Mouse (Mus musculus) spleen, adult 2 months (tissue): ENCODE measurements around the gene Pitpnm3. TPM values are rescaled to one million over a fixed set of nuclear protein-coding genes. Genes with fewer than 3 reads are reported as not detected.

ENCODE experiments used
- DNase-seq, 2 experiments: peaks; one replicate each; pipeline versions ENCODE4 v3.0.0 to v3.0.0-alpha.2; 2012 to 2021; ENCODE audit warnings: low spot score in 2 of 2, low read depth in 1 of 2
- H3K27ac ChIP-seq: fragments of 200-500 bp; 2 replicates; pipeline ENCODE4 v1.5.1; 2012; ENCODE audit warnings: low read length, inconsistent platforms; ENCODE audit not compliant: insufficient read depth
- H3K27me3 ChIP-seq: fragments of 200-500 bp; 2 replicates; pipeline ENCODE4 v1.6.1; 2012; ENCODE audit warnings: mild to moderate bottlenecking, moderate library complexity, low read length, inconsistent platforms; ENCODE audit not compliant: control insufficient read depth, insufficient read depth
- H3K36me3 ChIP-seq: fragments of 200-500 bp; 2 replicates; pipeline ENCODE4 v1.6.1; 2012; ENCODE audit warnings: mild to moderate bottlenecking, low read length, inconsistent platforms; ENCODE audit not compliant: control insufficient read depth, insufficient read depth
- H3K4me1 ChIP-seq: fragments of 200-500 bp; 2 replicates; pipeline ENCODE4 v1.6.1; 2011; ENCODE audit warnings: inconsistent platforms; ENCODE audit not compliant: control insufficient read depth, insufficient read depth, insufficient read length
- H3K4me3 ChIP-seq: fragments of 200-500 bp; 2 replicates; pipeline ENCODE4 v1.5.1; 2011; ENCODE audit warnings: mild to moderate bottlenecking, inconsistent platforms; ENCODE audit not compliant: insufficient read depth, insufficient read length; ENCODE audit errors: extremely low read depth
- CTCF ChIP-seq: fragments of 200-500 bp; IDR thresholded peaks from 2 replicates; pipeline ENCODE4 v1.5.1; 2011; ENCODE audit warnings: mild to moderate bottlenecking, inconsistent platforms; ENCODE audit not compliant: insufficient read depth, insufficient read length, insufficient replicate concordance; ENCODE audit errors: extremely low read depth
- POLR2A ChIP-seq: fragments of 200-500 bp; IDR thresholded peaks from 2 replicates; pipeline ENCODE4 v1.6.1; 2011; ENCODE audit warnings: low read depth, low read length, inconsistent platforms
- WGBS: fragments of 180-500 bp; shearing (Covaris S2); methylation state at CpG from one replicate; pipeline ENCODE4 v1.1.7; 2018; 5-methylcytosine and 5-hydroxymethylcytosine counted together
- polyA plus RNA-seq: library from polyadenylated mRNA; depleted of rRNA; stranded (reverse); fragments of >200 nt; gene quantifications from 2 replicates; pipeline ENCODE4 v1.2.3, GENCODE M21; 2012

The Pitpnm3 gene
- polyA plus RNA-seq, 1 experiment: 5.9 TPM

GRCm38 (mm10) chr11:72120354-72120753, 15.2 kb downstream of the Pitpnm3 start:
- H3K4me3 ChIP-seq: no peak overlapping the region
- 89% methylated on average over 6 of the region's 6 CpGs for WGBS
- no peaks in the 10 kb centered on the region for H3K4me1 ChIP-seq
- H3K36me3 ChIP-seq: no peaks in the 10 kb centered on the region
- H3K27ac ChIP-seq: no peak overlapping the region
- no peak for DNase-seq
- H3K27me3 ChIP-seq: no peaks in the 10 kb centered on the region
- no peak for TF ChIP-seq POLR2A
- no peak for TF ChIP-seq CTCF

- TF ChIP-seq POLR2A: no peak
- no peak for TF ChIP-seq CTCF
- H3K27me3 ChIP-seq: no peaks in the 10 kb centered on the region
- no peaks in the 10 kb centered on the region for H3K4me1 ChIP-seq
- H3K36me3 ChIP-seq: no peaks in the 10 kb centered on the region
- H3K4me3 ChIP-seq: no peak overlapping the region
- DNase-seq: no peak
- WGBS: 90% methylated on average over 3 of the region's 3 CpGs
- no peak overlapping the region for H3K27ac ChIP-seq
Measured at GRCm38 (mm10) chr11:72118630-72119029, 16.9 kb downstream of the Pitpnm3 start.

GRCm38 (mm10) chr11:72113296-72113695, 22.3 kb downstream of the Pitpnm3 start:
- 56% methylated on average over 4 of the region's 4 CpGs for WGBS
- TF ChIP-seq POLR2A (no peak), CTCF (no peak)
- H3K4me1 ChIP-seq: no peaks in the 10 kb centered on the region
- no peak overlapping the region for H3K4me3 ChIP-seq
- no peaks in the 10 kb centered on the region for H3K36me3 ChIP-seq
- H3K27ac ChIP-seq: no peak overlapping the region
- DNase-seq: no peak
- no peaks in the 10 kb centered on the region for H3K27me3 ChIP-seq

- no peaks in the 10 kb centered on the region for H3K4me1 ChIP-seq
- no peaks in the 10 kb centered on the region for H3K27me3 ChIP-seq
- DNase-seq: no peak
- 52% methylated on average over 3 of the region's 3 CpGs for WGBS
- no peak overlapping the region for H3K27ac ChIP-seq
- TF ChIP-seq CTCF (no peak), POLR2A (no peak)
- no peak overlapping the region for H3K4me3 ChIP-seq
- no peaks in the 10 kb centered on the region for H3K36me3 ChIP-seq
Measured at GRCm38 (mm10) chr11:72110726-72111125, 24.9 kb downstream of the Pitpnm3 start.

GRCm38 (mm10) chr11:72104223-72104622, 31.4 kb downstream of the Pitpnm3 start:
- no peak for TF ChIP-seq CTCF
- 78% methylated on average over 8 of the region's 8 CpGs for WGBS
- H3K27ac ChIP-seq: no peak overlapping the region
- H3K27me3 ChIP-seq: no peaks in the 10 kb centered on the region
- no peaks in the 10 kb centered on the region for H3K36me3 ChIP-seq
- DNase-seq: no peak
- no peak overlapping the region for H3K4me3 ChIP-seq
- no peaks in the 10 kb centered on the region for H3K4me1 ChIP-seq

- no peak for DNase-seq
- TF ChIP-seq CTCF (no peak), POLR2A (no peak)
- Histone ChIP-seq H3K4me3 (no peak overlapping the region), H3K27ac (no peak overlapping the region), H3K4me1 (no peaks in the 10 kb centered on the region), H3K27me3 (no peaks in the 10 kb centered on the region), H3K36me3 (no peaks in the 10 kb centered on the region)
- WGBS: 74% methylated on average over 7 of the region's 7 CpGs
Measured at GRCm38 (mm10) chr11:72103530-72103929, 32.0 kb downstream of the Pitpnm3 start.

GRCm38 (mm10) chr11:72100996-72101395, 34.6 kb downstream of the Pitpnm3 start:
- H3K36me3 ChIP-seq: no peaks in the 10 kb centered on the region
- TF ChIP-seq POLR2A: no peak
- TF ChIP-seq CTCF: no peak
- no peak overlapping the region for H3K4me3 ChIP-seq
- no peaks in the 10 kb centered on the region for H3K27me3 ChIP-seq
- 91% methylated on average over 4 of the region's 4 CpGs for WGBS
- no peak overlapping the region for H3K27ac ChIP-seq
- H3K4me1 ChIP-seq: no peaks in the 10 kb centered on the region
- DNase-seq: no peak
